Mouse (Mus musculus): ENCODE results near the gene Epb41l2.

Gene Epb41l2

GRCm38 (mm10) chr10:25482791-25483190 is 123.2 kb downstream of the Epb41l2 start:
- DNase-seq (ENCODE audit: extremely low spot score, low spot score) = no peak

- peak; percentile 48 for DNase-seq (ENCODE audit: extremely low spot score, low spot score)
Observed at GRCm38 (mm10) chr10:25488456-25488855, 128.9 kb downstream of the Epb41l2 start.

- no peak for DNase-seq (ENCODE audit: extremely low spot score, low spot score)
Observed at GRCm38 (mm10) chr10:25499323-25500071, 139.9 kb downstream of the Epb41l2 start.

GRCm38 (mm10) chr10:25503250-25503649 is 143.7 kb downstream of the Epb41l2 start:
- no peak for DNase-seq (ENCODE audit: extremely low spot score, low spot score)

- no peak for DNase-seq (ENCODE audit: extremely low spot score, low spot score)
Observed at GRCm38 (mm10) chr10:25513821-25514220, 154.2 kb downstream of the Epb41l2 start.

GRCm38 (mm10) chr10:25519954-25520353 is 160.4 kb downstream of the Epb41l2 start:
- DNase-seq (ENCODE audit: extremely low spot score, low spot score) = no peak

- no peak for DNase-seq (ENCODE audit: extremely low spot score, low spot score)
Observed at GRCm38 (mm10) chr10:25520428-25520827, 160.8 kb downstream of the Epb41l2 start.

- no peak for DNase-seq (ENCODE audit: extremely low spot score, low spot score)
Observed at GRCm38 (mm10) chr10:25523727-25524126, 164.1 kb downstream of the Epb41l2 start.

- DNase-seq (ENCODE audit: extremely low spot score, low spot score) = no peak
Observed at GRCm38 (mm10) chr10:25526156-25526555, 166.6 kb downstream of the Epb41l2 start.

GRCm38 (mm10) chr10:25526622-25527021 is 167.0 kb downstream of the Epb41l2 start:
- DNase-seq (ENCODE audit: extremely low spot score, low spot score) = no peak

- DNase-seq (ENCODE audit: extremely low spot score, low spot score) = no peak
Observed at GRCm38 (mm10) chr10:25527126-25527525, 167.5 kb downstream of the Epb41l2 start.

- DNase-seq (ENCODE audit: extremely low spot score, low spot score) = no peak
Observed at GRCm38 (mm10) chr10:25531335-25531734, 171.7 kb downstream of the Epb41l2 start.

GRCm38 (mm10) chr10:25533105-25533504 is 173.5 kb downstream of the Epb41l2 start:
- DNase-seq (ENCODE audit: extremely low spot score, low spot score) = no peak

GRCm38 (mm10) chr10:25533513-25534246 is 174.1 kb downstream of the Epb41l2 start:
- no peak for DNase-seq (ENCODE audit: extremely low spot score, low spot score)

- DNase-seq (ENCODE audit: extremely low spot score, low spot score) = no peak
Observed at GRCm38 (mm10) chr10:25534467-25534866, 174.9 kb downstream of the Epb41l2 start.

- DNase-seq (ENCODE audit: extremely low spot score, low spot score) = no peak
Observed at GRCm38 (mm10) chr10:25535891-25536331, 176.3 kb downstream of the Epb41l2 start, which contains the start of gene Smlr1. TSS of gene Smlr1 (minus strand) at chr10:25536267.

- no peak for DNase-seq (ENCODE audit: extremely low spot score, low spot score)
Observed at GRCm38 (mm10) chr10:25536621-25537020, 177.0 kb downstream of the Epb41l2 start.

- no peak for DNase-seq (ENCODE audit: extremely low spot score, low spot score)
Observed at GRCm38 (mm10) chr10:25538738-25539137, 179.1 kb downstream of the Epb41l2 start.

- no peak for DNase-seq (ENCODE audit: extremely low spot score, low spot score)
Observed at GRCm38 (mm10) chr10:25539146-25539770, 179.7 kb downstream of the Epb41l2 start.

- no peak for DNase-seq (ENCODE audit: extremely low spot score, low spot score)
Observed at GRCm38 (mm10) chr10:25539771-25540168, 180.2 kb downstream of the Epb41l2 start.

- no peak for DNase-seq (ENCODE audit: extremely low spot score, low spot score)
Observed at GRCm38 (mm10) chr10:25541097-25541496, 181.5 kb downstream of the Epb41l2 start.

- no peak for DNase-seq (ENCODE audit: extremely low spot score, low spot score)
Observed at GRCm38 (mm10) chr10:25552936-25553335, 193.3 kb downstream of the Epb41l2 start.
